Mouse (Mus musculus) midbrain, embryonic 10.5 days (tissue): Measurements from ENCODE around the gene Col4a5. TPM values are rescaled to one million over a fixed set of nuclear protein-coding genes. Genes with fewer than 3 reads are reported as not detected.
A peak's percentile ranks its signal among the peaks of the same experiment; 100 is the strongest.

Experiments
- DNase-seq: peaks from one replicate; pipeline ENCODE4 v3.0.0-alpha.2; 2017; ENCODE audit warnings: low spot score
- H3K27ac ChIP-seq: fragments of 300-500 bp; sonication (generic); replicated peaks from 2 replicates; pipeline ENCODE4 v1.5.1; 2016; ENCODE audit warnings: mild to moderate bottlenecking
- H3K27me3 ChIP-seq: fragments of 300-500 bp; sonication (generic); 2 replicates; pipeline ENCODE4 v1.6.1; 2016; ENCODE audit warnings: low read depth, mild to moderate bottlenecking; ENCODE audit not compliant: poor library complexity, severe bottlenecking
- H3K36me3 ChIP-seq: fragments of 300-500 bp; sonication (generic); 2 replicates; pipeline ENCODE4 v1.6.1; 2016; ENCODE audit warnings: mild to moderate bottlenecking, moderate library complexity
- H3K4me1 ChIP-seq: fragments of 300-500 bp; sonication (generic); 2 replicates; pipeline ENCODE4 v1.6.1; 2016
- H3K4me3 ChIP-seq: fragments of 300-500 bp; sonication (generic); 2 replicates; pipeline ENCODE4 v1.5.1; 2016; ENCODE audit warnings: mild to moderate bottlenecking, moderate library complexity
- H3K9me3 ChIP-seq: fragments of 300-500 bp; sonication (generic); replicated peaks from 2 replicates; pipeline ENCODE4 v1.6.1; 2016; ENCODE audit warnings: mild to moderate bottlenecking
- WGBS: fragments of 180-500 bp; shearing (Covaris S2); methylation state at CpG from one replicate; pipeline ENCODE4 v1.1.7; 2016; 5-methylcytosine and 5-hydroxymethylcytosine counted together
- polyA plus RNA-seq: library from polyadenylated mRNA; unstranded; fragments of >200 nt; fragmentation: Nextera tagmentation; extraction: Ambion mirVana; gene quantifications from 2 replicates; pipeline ENCODE4 v1.2.1, GENCODE M21; 2016

Gene Col4a5
- polyA plus RNA-seq = 9.6 and 9.9 TPM in 2 replicates

GRCm38 (mm10) chrX:141475110-141475509, at the start of gene Col4a5:
TSS of gene Col4a5 (plus strand) at chrX:141475385.
- Histone ChIP-seq H3K4me1 (0 out of 2 replicates have a peak, but pooled peaks cover 4% of the 10 kb centered on the region), H3K36me3 (no peaks in the 10 kb centered on the region), H3K4me3 (peak within 1 kb of the TSS; percentile 58), H3K27ac (peak within 1 kb of the TSS; percentile 79), H3K27me3 (peaks cover 89% of the 10 kb centered on the region), H3K9me3 (no peaks in the 10 kb centered on the region)
- 20% methylated on average over 13 of the region's 13 CpGs for WGBS
- peak; percentile 78 for DNase-seq

- Histone ChIP-seq H3K27ac (no peak overlapping the region), H3K27me3 (peaks cover 92% of the 10 kb centered on the region), H3K4me1 (no peaks in the 10 kb centered on the region), H3K36me3 (no peaks in the 10 kb centered on the region), H3K4me3 (no peak overlapping the region), H3K9me3 (no peaks in the 10 kb centered on the region)
- DNase-seq = no peak
- 89% methylated on average over 6 of the region's 6 CpGs for WGBS
Observed at GRCm38 (mm10) chrX:141436780-141437179, 38.4 kb upstream of the Col4a5 start.

- H3K4me1 ChIP-seq = no peaks in the 10 kb centered on the region
- WGBS = 79% methylated on average over 2 of the region's 2 CpGs
- H3K27me3 ChIP-seq = peaks cover 93% of the 10 kb centered on the region
- H3K36me3 ChIP-seq = no peaks in the 10 kb centered on the region
- H3K9me3 ChIP-seq = no peaks in the 10 kb centered on the region
- no peak overlapping the region for H3K27ac ChIP-seq
- DNase-seq = no peak
- no peak overlapping the region for H3K4me3 ChIP-seq
Observed at GRCm38 (mm10) chrX:141439423-141439822, 35.8 kb upstream of the Col4a5 start.

GRCm38 (mm10) chrX:141447936-141448335, 27.2 kb upstream of the Col4a5 start:
- 84% methylated on average over 1 of the region's 1 CpGs for WGBS
- Histone ChIP-seq H3K9me3 (no peaks in the 10 kb centered on the region), H3K36me3 (no peaks in the 10 kb centered on the region)

GRCm38 (mm10) chrX:141473470-141474302, 1.5 kb upstream of the Col4a5 start, which contains the start of gene Col4a6:
TSS of gene Col4a6 (minus strand) at chrX:141474076.
- 24% methylated on average over 16 of the region's 16 CpGs for WGBS
- H3K27me3 ChIP-seq = peaks cover 95% of the 10 kb centered on the region
- H3K9me3 ChIP-seq = no peaks in the 10 kb centered on the region
- H3K27ac ChIP-seq = peak within 1 kb of the TSS; percentile 79
- peak within 1 kb of the TSS; percentile 58 for H3K4me3 ChIP-seq
- no peaks in the 10 kb centered on the region for H3K36me3 ChIP-seq
- 0 out of 2 replicates have a peak, but pooled peaks cover 4% of the 10 kb centered on the region for H3K4me1 ChIP-seq
- peak; percentile 41 for DNase-seq

More at GRCm38 (mm10) chrX:141447936-141448335, 27.2 kb upstream of the Col4a5 start:
- no peak overlapping the region for H3K4me3 ChIP-seq
- no peaks in the 10 kb centered on the region for H3K4me1 ChIP-seq
- no peak overlapping the region for H3K27ac ChIP-seq
- DNase-seq = no peak
- peaks cover 84% of the 10 kb centered on the region for H3K27me3 ChIP-seq

GRCm38 (mm10) chrX:141475566-141476327, 562 bp downstream of the Col4a5 start:
- DNase-seq = peak; percentile 31
- Histone ChIP-seq H3K4me1 (0 out of 2 replicates have a peak, but pooled peaks cover 4% of the 10 kb centered on the region), H3K4me3 (peak overlapping the region; percentile 58), H3K9me3 (no peaks in the 10 kb centered on the region), H3K27me3 (peaks cover 89% of the 10 kb centered on the region), H3K27ac (peak overlapping the region; percentile 79), H3K36me3 (no peaks in the 10 kb centered on the region)
- 17% methylated on average over 14 of the region's 14 CpGs for WGBS

GRCm38 (mm10) chrX:141494545-141494944, 19.4 kb downstream of the Col4a5 start:
- WGBS = 71% methylated on average over 4 of the region's 4 CpGs
- Histone ChIP-seq H3K9me3 (no peaks in the 10 kb centered on the region), H3K36me3 (no peaks in the 10 kb centered on the region), H3K27ac (no peak overlapping the region), H3K4me1 (no peaks in the 10 kb centered on the region), H3K4me3 (no peak overlapping the region), H3K27me3 (peaks cover 65% of the 10 kb centered on the region)
- no peak for DNase-seq

GRCm38 (mm10) chrX:141503125-141503524, 27.9 kb downstream of the Col4a5 start:
- Histone ChIP-seq H3K27me3 (peaks cover 76% of the 10 kb centered on the region), H3K36me3 (no peaks in the 10 kb centered on the region), H3K27ac (no peak overlapping the region), H3K9me3 (no peaks in the 10 kb centered on the region), H3K4me1 (no peaks in the 10 kb centered on the region), H3K4me3 (no peak overlapping the region)
- no peak for DNase-seq
- 96% methylated on average over 1 of the region's 1 CpGs for WGBS

GRCm38 (mm10) chrX:141533447-141533846, 58.3 kb downstream of the Col4a5 start:
- Histone ChIP-seq H3K4me1 (no peaks in the 10 kb centered on the region), H3K36me3 (no peaks in the 10 kb centered on the region), H3K9me3 (no peaks in the 10 kb centered on the region), H3K4me3 (no peak overlapping the region), H3K27me3 (peaks cover 38% of the 10 kb centered on the region), H3K27ac (no peak overlapping the region)
- no peak for DNase-seq

GRCm38 (mm10) chrX:141547471-141547870, 72.3 kb downstream of the Col4a5 start:
- H3K36me3 ChIP-seq = no peaks in the 10 kb centered on the region
- H3K4me3 ChIP-seq = no peak overlapping the region
- no peaks in the 10 kb centered on the region for H3K4me1 ChIP-seq
- H3K27me3 ChIP-seq = peaks cover 51% of the 10 kb centered on the region
- DNase-seq = no peak
- WGBS = 84% methylated on average over 2 of the region's 2 CpGs
- no peak overlapping the region for H3K27ac ChIP-seq
- no peaks in the 10 kb centered on the region for H3K9me3 ChIP-seq

GRCm38 (mm10) chrX:141590242-141590641, 115.1 kb downstream of the Col4a5 start:
- no peak overlapping the region for H3K27ac ChIP-seq
- H3K4me1 ChIP-seq = no peaks in the 10 kb centered on the region
- peak; percentile 13 for DNase-seq
- no peaks in the 10 kb centered on the region for H3K9me3 ChIP-seq
- 31% methylated on average over 3 of the region's 3 CpGs for WGBS
- H3K4me3 ChIP-seq = no peak overlapping the region
- H3K36me3 ChIP-seq = no peaks in the 10 kb centered on the region
- H3K27me3 ChIP-seq = peaks cover 69% of the 10 kb centered on the region

- H3K27ac ChIP-seq = no peak overlapping the region
- peaks cover 99% of the 10 kb centered on the region for H3K27me3 ChIP-seq
- peak overlapping the region; percentile 54 for H3K4me3 ChIP-seq
- peaks cover 22% of the 10 kb centered on the region for H3K4me1 ChIP-seq
- no peaks in the 10 kb centered on the region for H3K9me3 ChIP-seq
- no peaks in the 10 kb centered on the region for H3K36me3 ChIP-seq
- DNase-seq = peak; percentile 48
- WGBS = 24% methylated on average over 33 of the region's 33 CpGs
Observed at GRCm38 (mm10) chrX:141721725-141722124, 246.5 kb downstream of the Col4a5 start.
